Mouse (Mus musculus) cerebellum, adult 11-12 months (tissue): ENCODE results near the gene Atf1.

Experiments
- DNase-seq: peaks from one replicate; pipeline ENCODE4 v3.0.0; 2022

Gene Atf1

DNA sequence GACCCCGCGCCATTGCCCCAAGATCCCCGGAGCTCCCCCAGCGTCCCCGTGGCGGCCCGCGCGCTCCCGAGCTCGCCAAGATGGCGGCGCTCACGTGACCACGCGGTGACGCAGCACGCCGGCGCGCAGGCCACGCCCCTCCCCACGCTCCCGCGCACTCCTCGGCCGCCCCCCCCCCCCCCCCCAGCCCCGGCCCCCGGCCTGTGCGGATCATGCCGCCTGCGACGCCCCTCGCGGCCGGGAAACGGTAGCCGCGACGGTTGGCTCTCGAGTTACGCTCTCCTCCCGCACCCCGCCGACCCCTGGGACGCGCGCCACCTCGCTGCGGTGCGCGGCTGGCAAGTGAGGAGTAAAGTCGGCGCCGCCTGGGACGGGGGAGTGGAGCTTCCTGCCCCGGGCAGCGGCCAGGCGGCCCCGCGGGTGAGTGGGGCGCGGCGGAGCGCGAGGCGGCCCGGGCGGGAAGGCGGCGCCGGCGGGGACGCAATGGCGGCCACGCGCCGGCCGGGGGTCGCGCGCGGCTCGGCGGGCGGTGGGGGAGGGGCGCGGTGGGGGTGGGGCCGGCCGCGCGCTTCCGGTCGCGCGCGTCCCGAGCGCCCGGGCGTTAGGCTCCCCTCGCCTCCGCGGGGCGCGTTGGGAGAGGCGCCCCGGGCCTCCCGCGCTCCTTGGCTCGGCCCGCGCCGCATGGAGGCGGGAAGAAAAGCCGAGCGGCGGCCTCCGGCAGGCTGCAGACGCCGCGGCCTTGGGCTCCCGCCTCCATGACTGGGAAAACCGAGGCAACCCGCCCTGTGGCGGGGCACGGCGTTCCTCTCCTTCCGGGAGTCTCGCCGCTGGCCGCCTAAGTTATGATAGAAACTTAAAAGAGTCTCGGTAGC, at the start of gene Atf1:
Atf1 (plus strand) TSS at position 157 of the 872 bp plus-strand sequence.
- DNase-seq = peak; percentile 91

DNA sequence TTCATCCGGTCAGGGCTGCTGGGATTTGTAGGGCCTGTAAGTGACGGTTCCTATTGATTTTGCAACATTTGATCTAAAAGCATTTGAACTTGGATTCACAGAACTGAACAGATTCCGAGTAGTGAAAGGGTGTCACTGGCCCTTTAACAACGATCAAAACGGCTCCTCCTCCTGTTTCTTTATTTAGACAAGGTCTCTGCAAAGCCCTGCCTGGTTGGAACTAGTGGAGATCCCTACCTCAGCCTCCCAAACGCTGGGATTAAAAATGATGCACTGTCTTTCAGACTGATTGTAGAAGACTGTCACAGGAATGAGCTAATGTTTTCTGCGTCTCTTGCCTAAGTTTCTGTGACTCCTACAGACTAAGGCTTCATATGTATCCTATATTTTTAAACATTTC, 49.1 kb upstream of the Atf1 start:
- no peak for DNase-seq

DNA sequence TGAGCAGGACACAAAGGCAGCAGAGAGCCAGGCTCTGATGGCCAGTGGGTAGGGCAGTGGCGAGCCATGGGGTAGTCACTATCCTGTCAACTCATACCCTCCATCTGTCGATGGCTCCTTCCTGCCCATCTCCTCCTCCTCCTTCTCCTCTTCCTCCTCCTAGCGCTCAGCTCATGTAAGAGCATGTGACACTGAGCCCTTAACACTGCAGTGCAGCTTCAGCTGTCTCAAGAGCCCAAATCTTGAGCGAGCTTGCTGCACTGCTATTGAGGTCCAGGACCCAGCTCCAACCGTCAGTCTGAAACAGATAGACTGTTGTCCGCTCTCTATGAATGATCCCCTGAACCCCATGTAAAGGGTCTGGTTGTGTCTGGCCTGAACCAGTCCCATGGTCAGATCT, 47.9 kb upstream of the Atf1 start:
- DNase-seq = no peak

DNA sequence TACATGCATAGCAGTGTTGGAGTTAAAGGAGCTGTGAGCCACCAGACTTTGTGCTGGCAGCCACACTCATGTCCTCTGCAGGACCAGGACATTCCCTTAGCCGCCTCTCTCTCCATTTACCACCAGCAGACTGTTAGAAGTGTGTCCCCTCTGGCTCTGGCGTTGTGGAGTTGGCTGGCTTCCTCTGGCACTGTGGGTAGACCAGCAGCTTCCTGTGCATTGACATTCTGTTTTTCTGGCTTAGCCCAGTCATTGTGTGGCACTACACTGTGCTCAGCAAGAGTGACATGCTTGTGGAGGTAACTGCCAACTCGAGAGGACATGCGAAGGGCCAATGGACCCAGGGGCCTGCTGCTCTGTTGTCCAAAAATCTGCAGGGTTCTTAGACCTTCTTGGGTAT, 47.4 kb upstream of the Atf1 start:
- peak; percentile 92 for DNase-seq

DNA sequence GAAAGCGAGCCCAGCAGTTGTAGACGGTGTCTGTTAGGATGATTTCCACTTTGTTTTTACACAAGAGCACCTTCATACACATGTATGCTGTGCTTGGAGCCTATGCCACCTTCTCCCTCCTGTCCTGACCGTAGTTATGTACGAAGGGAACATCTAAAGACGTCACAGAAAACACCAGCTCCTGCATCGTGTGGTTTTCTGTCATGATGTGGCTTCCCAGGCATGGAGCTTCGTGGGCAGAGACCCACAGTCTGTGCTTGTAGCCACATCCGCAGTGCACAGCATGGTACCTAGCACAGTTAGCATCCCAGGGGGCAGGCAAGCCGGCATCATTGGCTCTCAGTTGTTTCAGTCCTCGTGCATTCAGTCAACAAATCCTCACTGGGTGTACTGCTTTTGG, 45.8 kb upstream of the Atf1 start:
- DNase-seq = no peak

DNA sequence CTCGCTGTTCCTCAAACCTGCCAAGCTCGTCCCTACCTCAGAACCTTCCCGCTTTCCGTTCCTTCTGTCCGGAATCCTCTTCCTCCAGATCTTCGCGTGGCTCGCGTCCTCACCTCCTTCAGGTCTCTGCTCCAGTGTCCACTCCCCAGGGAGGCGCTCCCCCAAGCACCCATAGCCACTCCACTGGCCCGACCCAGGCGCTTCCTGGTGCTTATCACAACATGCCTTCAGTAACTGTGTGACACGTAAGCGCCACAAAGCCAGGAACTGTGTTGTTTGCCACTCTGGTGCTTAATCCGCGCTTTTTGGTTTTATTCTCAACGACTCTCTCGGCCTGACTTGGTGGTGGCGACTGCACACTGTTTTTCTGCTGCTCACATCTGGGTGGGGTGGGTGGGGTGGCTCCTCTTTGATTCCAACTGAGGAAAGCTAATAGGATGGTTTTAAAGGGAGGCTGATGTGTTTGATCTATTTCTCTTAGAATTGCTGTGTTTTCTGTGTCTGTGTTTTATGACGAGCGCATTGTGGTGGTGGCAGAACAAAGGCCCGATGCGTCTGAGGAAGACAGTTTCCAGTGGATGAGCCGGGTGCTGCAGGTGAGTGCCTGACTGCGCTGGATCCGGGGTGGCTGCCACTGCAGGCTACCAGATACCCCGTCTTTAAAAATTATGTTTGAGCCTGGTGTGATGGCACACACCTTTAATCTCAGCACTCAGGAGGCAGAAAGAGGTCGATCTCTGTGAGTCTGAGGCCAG, 44.9 kb upstream of the Atf1 start:
- DNase-seq = no peak

DNA sequence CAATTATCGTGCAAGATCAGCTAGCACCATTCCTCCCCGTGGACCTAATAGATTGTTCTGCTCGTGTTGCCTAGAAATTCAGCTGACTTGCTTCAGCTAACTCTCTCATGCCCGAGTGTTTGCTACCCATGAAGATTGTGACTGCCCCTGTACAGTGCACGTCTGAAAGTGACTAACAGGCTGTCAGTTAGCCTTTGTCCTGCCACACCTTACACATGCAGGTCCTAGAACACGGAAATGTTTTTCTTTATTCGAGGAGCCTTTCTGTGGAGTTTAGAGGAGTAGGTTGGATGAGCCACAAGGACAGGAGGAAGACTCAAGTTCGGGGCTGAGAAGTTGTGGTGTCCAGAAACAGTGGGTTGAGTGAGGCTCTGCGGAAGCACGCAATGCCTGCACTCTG, 44.1 kb upstream of the Atf1 start:
- DNase-seq = no peak

DNA sequence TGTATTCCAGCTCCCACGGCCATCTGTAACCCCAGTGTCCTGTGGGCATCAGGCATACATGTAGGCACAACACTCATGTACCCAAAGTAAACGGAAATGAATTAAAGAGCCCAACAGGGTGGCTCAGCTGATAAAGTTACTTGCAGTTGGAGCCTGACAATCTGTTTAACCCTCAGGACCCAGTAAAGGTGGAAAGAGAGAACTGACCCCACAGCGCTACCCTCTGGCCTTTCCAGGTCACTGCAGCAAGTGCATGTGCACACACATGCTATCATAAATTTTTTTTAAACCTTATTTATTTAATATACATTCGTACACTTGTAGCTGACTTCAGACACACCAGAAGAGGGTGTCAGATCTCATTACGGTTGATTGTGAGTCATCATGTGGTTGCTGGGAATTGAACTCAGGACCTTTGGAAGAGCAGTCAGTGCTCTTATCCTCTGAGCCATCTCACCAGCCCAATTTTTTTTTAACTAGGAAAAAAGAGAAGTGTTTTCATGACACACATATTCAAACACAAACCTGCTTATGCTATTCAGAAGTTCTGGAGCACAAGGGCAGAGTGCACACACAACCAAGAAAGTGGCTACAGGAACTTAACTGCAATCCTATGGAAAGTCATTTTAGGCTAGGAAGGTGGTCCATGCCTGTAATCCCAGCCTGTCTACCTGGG, 42.7 kb upstream of the Atf1 start:
- DNase-seq = no peak

DNA sequence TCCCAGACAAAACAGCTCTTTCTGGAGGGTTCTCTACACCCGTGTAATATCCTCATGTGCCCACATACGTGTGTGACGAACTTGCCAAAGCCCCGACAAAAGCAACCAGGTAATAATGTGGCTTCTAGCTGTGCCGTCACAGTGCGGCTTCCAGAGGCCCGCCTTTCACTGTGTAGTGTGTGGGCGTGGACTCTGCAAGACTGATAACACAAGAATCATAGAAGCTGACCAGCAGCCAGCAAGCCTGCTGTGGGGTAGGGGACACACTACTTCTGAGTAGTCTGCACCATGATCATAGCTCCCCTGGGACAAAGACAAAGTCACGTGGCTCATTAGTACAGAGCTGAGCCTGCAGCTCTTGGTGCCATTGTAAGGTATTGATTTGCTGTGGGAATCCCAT, 41.4 kb upstream of the Atf1 start:
- DNase-seq = no peak

DNA sequence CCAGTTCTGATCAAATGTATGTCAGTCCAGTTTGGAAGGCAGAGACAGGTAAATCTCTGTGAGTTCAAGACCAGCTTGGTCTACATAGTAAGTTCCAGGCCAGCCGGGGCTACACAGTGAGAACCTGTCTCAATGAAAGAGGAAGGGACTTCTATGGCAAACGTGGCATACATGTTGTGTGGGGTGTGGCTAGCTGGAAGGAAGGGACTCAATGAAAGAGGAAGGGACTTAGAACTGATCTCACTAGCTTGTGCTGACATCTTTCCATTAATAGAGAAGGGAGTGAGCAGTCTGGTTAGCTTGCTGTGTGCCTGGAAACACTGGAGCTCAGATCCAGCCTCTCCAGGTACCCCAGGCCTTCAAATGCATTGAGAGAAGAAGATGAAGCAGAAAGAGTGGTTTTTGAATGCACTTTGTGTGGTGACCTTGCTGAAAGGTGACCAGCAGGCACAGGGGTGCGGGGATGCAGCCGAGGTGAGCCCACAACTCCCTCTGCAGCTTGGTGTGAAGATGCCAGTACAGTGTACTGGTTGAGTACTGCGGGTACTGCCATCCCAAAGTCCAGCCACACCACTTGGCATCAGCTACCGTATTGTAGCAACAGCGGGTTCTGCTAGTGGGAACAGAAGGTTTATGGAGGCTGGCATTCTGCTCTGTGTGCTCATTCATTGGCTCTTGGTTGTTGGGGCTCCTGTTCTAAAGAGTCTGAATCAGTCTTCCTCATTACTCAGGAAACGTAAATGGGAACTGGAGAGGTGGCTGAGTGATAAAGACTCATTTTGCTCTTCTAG, 40.5 kb upstream of the Atf1 start:
- no peak for DNase-seq

DNA sequence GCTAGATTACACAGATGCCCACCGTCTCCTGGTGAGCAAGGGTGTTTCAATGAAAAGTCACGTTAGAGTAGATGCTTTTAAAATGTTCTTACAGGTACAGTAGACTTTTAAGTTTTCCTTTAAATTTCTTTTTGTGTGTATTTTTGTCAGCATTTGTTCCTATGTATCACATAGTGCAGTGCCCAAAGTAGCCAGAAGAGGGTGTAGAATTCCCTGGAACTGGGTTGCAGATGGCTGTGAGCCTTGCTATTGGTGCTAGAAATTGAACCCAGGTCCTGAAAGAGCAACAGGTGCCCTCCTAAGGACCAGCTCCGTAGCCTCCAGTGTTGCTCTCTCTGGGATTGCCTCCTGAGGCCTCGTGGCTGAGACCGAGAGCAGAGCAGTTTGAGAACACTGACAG, 39.1 kb upstream of the Atf1 start:
- no peak for DNase-seq

DNA sequence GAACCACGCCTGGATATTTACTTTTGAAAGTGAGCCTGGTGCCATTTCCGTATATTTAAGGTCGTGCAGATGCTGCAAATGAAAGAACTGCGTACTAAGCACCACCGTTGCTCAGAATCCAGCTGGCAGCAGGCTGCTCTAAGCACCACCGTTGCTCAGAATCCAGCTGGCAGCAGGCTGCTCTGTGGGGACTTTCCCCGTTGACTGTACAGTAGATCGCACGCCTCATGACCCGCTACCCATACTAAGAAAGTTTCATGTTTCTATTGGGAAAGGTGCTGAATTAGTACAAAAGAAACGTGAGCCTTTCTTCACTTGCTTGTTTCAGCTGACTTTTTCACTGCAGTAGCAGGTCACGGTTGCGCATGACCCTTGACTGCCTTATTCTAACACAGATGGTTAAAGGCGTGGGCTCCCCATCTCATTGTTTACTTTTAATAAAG, 38.6 kb upstream of the Atf1 start:
- no peak for DNase-seq

DNA sequence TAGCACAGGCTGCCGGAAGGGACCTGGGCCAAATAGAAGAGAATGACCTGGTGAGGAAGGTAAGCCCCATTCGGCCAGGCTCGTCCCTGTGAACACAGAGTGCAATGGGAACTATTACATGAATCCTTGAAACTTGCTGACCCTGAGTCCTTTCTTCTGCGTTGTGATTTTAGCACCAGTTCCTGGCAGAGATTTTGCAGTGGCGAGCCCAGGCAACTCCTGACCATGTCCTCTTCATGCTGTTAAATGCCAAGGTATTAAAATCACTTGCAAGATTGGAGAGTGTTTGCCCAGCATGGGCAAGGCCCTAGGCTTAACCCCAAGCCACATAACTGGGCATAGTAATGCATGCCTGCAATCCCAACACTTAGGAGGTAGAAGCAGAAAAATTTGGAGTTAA, 37.5 kb upstream of the Atf1 start:
- no peak for DNase-seq

DNA sequence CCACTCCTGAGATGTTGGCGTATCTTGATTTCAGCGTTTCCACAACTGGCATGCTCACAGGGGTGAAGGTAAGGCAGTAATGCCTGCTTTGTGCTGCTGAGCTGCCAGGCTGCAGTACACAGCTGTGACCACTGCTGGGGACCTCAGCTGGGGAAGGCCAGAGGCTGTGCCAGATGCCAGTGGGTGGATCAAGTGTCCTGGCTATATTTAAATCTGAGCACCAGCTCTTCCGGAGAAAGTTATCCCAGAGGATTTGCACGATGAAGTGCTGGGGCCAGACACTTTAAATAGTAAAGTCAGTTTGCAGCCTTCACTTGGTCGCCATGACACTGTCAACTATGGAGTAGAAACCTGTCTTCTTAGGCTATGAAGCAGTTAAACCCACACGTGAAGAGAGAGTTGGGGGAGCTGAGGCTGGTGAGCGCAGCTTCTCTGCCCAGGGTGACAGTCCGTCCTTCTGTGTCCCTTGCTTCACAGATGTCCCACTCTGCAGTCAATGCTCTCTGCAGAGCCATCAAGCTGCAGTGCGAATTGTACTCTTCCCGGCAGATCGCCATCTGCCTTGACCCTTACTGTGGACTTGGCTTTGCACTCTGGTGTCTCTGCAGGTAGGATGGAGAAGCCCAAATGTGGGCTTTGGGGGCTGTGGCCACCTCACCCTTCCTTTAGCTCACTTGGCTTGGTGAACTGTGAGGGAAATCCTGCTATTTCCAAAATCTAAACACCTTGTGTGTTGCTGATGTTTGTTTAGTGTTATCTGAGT, 28.5 kb upstream of the Atf1 start:
- DNase-seq = peak; percentile 90

DNA sequence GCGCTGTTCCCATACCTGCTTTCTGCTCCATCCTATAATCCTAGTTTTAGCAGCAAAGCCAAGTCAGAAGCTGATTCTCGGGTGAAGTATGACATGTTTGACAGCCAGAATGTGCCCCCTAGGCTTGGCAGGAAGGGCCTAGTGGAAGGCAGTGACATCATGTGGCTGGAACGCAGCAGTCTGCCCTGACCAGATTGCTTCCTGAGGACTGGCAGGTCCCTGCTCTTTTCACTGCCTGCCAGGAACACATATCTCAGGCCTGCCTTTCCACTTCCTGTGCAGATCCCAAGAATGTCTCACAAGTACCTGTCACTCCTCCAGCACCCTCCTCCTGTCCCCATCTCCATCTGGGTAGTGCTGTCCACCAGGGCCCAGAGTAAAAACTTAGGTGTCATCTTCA, 27.8 kb upstream of the Atf1 start:
- peak; percentile 96 for DNase-seq

DNA sequence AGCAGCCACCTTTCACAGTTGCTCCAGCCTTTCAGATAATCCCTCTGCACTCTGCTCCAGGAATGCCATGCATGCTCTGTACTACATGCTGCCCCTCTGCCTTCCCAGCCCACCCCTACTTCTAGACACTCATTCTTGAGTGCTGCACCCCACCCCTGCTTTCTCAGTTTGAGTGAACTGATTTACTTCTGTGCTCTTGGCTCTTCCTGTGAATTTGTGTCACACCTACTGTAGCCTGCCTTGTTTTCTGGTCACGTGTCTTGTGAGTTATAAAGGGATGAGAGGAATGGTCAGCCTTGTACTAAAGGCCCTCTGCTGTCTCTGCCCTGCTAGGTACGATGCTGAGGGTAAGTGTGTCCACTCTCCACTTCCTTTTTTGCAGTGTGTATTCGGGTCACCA, 25.8 kb upstream of the Atf1 start:
- no peak for DNase-seq

DNA sequence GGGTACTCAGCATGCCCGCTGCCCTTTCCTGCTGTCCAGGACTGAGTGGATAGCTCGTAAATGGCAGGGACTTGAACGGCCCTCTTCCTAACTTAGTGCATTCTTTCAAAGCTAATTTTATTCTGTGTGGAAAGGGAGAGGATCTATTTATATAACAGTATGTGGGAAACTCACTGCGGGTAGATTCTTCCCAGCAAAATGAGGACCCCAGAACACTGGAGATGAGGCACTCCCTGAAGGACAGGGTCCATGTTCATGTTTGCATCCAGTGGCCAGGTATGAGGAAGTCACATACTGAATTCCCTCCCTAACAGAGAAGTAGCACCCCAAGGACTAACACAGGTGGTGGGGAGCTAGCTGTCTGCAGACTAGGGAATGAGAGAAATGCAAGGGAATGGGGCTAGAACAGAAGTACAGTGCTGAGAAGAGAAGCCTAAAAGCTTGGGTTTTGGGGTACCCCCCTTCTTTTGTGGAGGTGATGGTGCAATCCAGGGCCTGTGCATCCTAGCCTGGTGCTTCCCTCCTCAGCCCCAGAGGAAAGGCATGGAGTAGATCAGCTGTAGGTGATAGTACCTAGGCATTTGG, 25.1 kb upstream of the Atf1 start:
- DNase-seq = no peak

DNA sequence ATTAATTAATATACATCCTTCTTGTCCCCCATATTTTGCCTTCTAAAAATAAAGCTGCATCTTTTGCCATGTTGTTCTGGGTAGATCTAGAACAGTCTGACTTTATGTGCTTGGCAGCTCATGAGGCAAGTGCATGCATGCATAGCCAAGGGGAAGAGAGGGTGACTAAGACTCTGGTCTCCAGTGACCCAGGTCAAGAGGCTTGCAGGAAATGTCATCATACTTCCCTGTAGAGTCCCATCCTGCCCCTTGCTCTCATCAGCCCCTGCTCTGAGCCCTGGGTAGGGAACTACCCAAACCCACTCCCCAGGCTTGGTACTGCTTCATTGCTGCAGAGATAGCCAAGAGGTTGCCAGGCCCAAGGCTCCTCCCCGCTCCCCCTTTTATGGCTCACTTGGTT, 23.0 kb upstream of the Atf1 start:
- DNase-seq = no peak

DNA sequence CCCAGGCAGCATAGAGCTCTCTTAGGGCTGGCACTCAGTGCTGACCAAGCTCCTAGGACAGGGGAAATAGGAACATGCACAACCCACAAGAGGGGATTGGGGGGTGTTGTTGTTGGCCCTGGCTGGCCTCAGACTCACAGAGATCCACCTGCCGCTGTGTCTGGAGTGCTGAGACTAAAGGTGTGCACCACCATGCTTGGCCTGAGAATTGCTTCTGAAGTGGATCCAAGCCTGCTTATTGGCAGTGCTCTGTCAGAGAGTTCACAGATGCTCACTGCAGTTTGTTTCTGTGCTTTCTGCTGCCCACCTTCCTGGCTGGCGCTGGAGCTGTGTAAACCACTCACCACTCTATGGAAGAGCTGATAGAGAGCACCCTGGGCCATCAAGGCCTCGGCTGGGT, 17.6 kb upstream of the Atf1 start:
- DNase-seq = no peak

DNA sequence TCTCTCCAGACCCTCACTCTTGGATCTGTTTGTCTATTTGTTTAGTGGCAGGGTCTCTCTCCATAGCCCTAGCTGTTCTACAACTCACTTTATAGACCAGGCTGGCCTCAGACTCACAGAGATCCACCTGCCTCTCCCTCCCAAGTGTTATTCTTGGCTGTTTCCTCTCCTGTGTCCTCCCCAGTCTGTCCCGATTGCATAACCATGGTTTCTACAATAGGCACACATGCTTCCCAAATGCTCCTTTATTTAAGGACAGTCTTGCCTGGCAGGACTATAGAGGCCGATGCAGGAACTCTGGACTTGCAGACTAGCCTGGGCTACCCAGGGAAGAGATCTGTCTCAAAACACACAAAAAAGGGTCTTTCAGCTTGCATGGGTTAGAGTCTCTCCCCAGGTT, 14.3 kb upstream of the Atf1 start:
- peak; percentile 57 for DNase-seq

DNA sequence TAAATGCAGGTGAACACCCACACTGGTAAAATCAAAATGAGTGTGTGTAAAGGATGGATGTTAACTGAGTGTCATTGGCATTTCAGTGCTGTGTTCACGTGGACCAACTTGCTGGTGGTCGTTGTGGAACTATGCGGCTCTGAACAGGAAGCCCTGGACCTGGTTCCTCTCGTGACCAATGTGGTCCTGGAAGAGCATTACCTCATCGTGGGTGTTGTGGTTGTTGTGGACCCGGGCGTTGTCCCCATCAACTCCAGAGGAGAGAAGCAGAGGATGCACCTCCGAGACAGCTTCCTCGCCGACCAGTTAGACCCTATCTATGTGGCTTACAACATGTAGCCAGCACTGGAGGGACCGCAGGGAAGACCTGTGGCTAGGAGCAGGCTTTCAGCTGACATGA, 12.5 kb upstream of the Atf1 start:
- DNase-seq = no peak

DNA sequence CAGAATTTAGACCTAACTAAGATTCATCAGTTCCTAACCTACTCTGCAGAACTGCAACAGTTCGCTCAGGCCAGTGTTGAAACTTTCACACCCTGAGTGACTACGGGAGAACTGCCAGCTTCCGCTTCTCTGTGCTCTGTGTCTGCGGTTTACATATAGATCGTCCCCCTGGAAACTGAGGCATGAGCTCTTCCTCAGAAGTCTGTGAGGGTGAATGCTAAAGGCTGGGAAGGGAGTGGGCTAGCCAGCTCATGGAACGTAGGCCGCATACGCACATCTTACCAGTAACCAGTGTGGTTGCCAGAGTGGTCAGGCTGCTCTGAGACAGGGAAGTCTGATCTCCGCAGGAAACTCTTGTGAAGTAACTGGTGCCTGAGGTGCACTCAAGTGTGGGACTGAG, 11.4 kb upstream of the Atf1 start:
- no peak for DNase-seq
